Mouse (Mus musculus): ENCODE results near the gene Txndc2.

- TF ChIP-seq CTCF (IDR thresholded peaks at IDR 0.05; ENCODE audit: borderline replicate concordance, control insufficient read depth, extremely low read depth, insufficient read depth, low read length, poor library complexity) (no peak), POLR2A (IDR thresholded peaks at IDR 0.05; ENCODE audit: control insufficient read depth, extremely low read depth, insufficient read depth, low read length, poor library complexity) (no peak)
These were observed 31.0 kb upstream of the Txndc2 start for GRCm38 (mm10) chr17:65672926-65673325.

Measured in thymus, adult 2 months (tissue).